Mouse (Mus musculus): ENCODE data around the gene Plscr3. TPM values are rescaled to one million over a fixed set of nuclear protein-coding genes. Genes with fewer than 3 reads are reported as not detected.
A peak's percentile ranks its signal among the peaks of the same experiment; 100 is the strongest.

The Plscr3 gene
- total and polyA plus RNA-seq, 3 experiments = 9.3 to 54.2 (median 26.2) TPM

DNA sequence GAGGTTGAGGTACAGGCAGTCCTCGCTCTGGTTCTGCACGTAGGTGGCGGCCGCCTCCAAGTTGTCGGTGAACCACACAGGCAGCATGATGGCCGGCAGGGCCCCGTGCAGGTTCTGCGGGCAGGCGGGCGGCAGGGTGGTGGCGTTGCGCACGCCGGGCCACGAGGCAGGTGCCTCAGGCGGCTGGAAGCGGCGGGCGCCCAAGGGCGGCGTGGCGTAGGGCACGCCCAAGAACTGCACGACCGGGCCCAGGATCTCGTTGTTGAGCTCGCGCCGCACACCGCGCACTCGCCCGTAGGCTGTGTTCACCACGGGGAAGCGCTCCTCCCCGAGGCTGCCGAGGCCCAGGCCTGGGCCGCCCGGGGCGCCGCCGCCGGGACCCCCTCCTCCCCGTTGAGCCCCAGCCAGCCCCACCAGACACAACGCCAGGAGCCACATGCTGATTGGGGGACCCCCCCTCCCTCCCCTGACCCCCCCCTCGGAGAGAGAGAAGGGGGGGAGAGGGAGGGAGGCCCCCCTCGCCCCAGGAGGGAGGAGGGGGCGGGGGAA lies 12.1 kb upstream of the Plscr3 start:
- ATAC-seq (ENCODE audit: extremely low read depth, insufficient number of reproducible peaks, low FRiP score, poor library complexity, severe bottlenecking) = no peak
- peak overlapping the region; percentile 67 for H3K4me3 ChIP-seq (ENCODE audit: low read depth, low read length)

GRCm38 (mm10) chr11:69835326-69835965 lies 10.7 kb upstream of the Plscr3 start:
- H3K9me3 ChIP-seq (replicated peaks) = no peaks in the 10 kb centered on the region
- DNase-seq (ENCODE audit: low spot score) (no peak), ATAC-seq (ENCODE audit: extremely low read depth, insufficient number of reproducible peaks, low FRiP score, poor library complexity, severe bottlenecking) (no peak)
- TF ChIP-seq GATA1 (IDR thresholded peaks at IDR 0.05; ENCODE audit: borderline replicate concordance, low read length) = no peak
- H3K36me3 ChIP-seq (replicated peaks) = peaks cover 8% of the 10 kb centered on the region
- peaks cover 67% of the 10 kb centered on the region for H3K4me1 ChIP-seq (ENCODE audit: insufficient read depth, low read depth, low read length)
- no peak overlapping the region for H3K4me3 ChIP-seq (ENCODE audit: low read depth, low read length)
- H3K27me3 ChIP-seq (ENCODE audit: insufficient read depth, low read length) = peaks cover 50% of the 10 kb centered on the region

More for the DNA sequence above, 12.1 kb upstream of the Plscr3 start:
- TF ChIP-seq TAL1 (conservative IDR thresholded peaks at IDR 0.05; ENCODE audit: low read depth, low read length) (no peak), GATA1 (IDR thresholded peaks at IDR 0.05; ENCODE audit: borderline replicate concordance, low read length) (no peak), CTCF (IDR thresholded peaks at IDR 0.05; ENCODE audit: low read depth, low read length) (no peak), POLR2AphosphoS5 (IDR thresholded peaks at IDR 0.05; ENCODE audit: insufficient replicate concordance, low read depth, low read length) (no peak), GATA2 (IDR thresholded peaks at IDR 0.05; ENCODE audit: borderline replicate concordance, low read depth, low read length) (no peak)
- peaks cover 57% of the 10 kb centered on the region for H3K4me1 ChIP-seq (ENCODE audit: insufficient read depth, low read depth, low read length)
- peaks cover 4% of the 10 kb centered on the region for H3K36me3 ChIP-seq (replicated peaks)
- no peaks in the 10 kb centered on the region for H3K9me3 ChIP-seq (replicated peaks)
- peaks cover 55% of the 10 kb centered on the region for H3K27me3 ChIP-seq (ENCODE audit: insufficient read depth, low read length)
- no peak for DNase-seq (ENCODE audit: low spot score)

GRCm38 (mm10) chr11:69835966-69836335 lies 10.2 kb upstream of the Plscr3 start:
- no peak for TF ChIP-seq TAL1 (conservative IDR thresholded peaks at IDR 0.05; ENCODE audit: low read depth, low read length)
- Histone ChIP-seq H3K9me3 (replicated peaks) (no peaks in the 10 kb centered on the region), H3K4me1 (ENCODE audit: insufficient read depth, low read depth, low read length) (peaks cover 65% of the 10 kb centered on the region), H3K36me3 (replicated peaks) (peaks cover 9% of the 10 kb centered on the region), H3K27me3 (ENCODE audit: insufficient read depth, low read length) (peaks cover 48% of the 10 kb centered on the region), H3K4me3 (ENCODE audit: low read depth, low read length) (no peak overlapping the region)
- DNase-seq (ENCODE audit: low spot score) (no peak), ATAC-seq (ENCODE audit: extremely low read depth, insufficient number of reproducible peaks, low FRiP score, poor library complexity, severe bottlenecking) (no peak)

GRCm38 (mm10) chr11:69836703-69837576 lies 9.2 kb upstream of the Plscr3 start:
- DNase-seq (ENCODE audit: low spot score) (no peak), ATAC-seq (ENCODE audit: extremely low read depth, insufficient number of reproducible peaks, low FRiP score, poor library complexity, severe bottlenecking) (no peak)
- TF ChIP-seq TAL1 (conservative IDR thresholded peaks at IDR 0.05; ENCODE audit: low read depth, low read length) (no peak), GATA2 (IDR thresholded peaks at IDR 0.05; ENCODE audit: borderline replicate concordance, low read depth, low read length) (no peak), CTCF (IDR thresholded peaks at IDR 0.05; ENCODE audit: low read depth, low read length) (no peak), GATA1 (IDR thresholded peaks at IDR 0.05; ENCODE audit: borderline replicate concordance, low read length) (no peak), POLR2AphosphoS5 (IDR thresholded peaks at IDR 0.05; ENCODE audit: insufficient replicate concordance, low read depth, low read length) (no peak)
- Histone ChIP-seq H3K4me1 (ENCODE audit: insufficient read depth, low read depth, low read length) (peaks cover 60% of the 10 kb centered on the region), H3K4me3 (ENCODE audit: low read depth, low read length) (peak overlapping the region; percentile 81), H3K27me3 (ENCODE audit: insufficient read depth, low read length) (peaks cover 45% of the 10 kb centered on the region), H3K9me3 (replicated peaks) (no peaks in the 10 kb centered on the region), H3K36me3 (replicated peaks) (peaks cover 9% of the 10 kb centered on the region)

DNA sequence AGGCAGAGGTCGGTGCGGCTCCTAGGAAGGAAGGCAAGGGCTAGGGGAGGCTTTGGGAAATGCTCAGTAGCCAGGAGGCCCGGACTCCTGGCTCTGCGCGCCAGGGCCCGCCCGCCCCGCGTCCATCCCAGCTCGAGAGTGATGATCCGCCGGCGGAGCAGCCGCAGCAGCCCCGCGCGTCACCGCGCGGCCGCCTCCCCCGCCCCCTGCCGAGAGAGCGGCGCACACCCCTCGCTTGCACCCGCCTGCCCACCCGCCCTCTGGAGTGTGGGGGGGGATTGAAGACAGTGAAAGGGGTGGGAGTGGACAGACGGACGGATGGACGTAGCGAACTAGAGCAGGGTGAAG lies 8.6 kb upstream of the Plscr3 start, which contains the start of gene Nlgn2:
Nlgn2 (minus strand) TSS at position 181 of the 348 bp plus-strand sequence.
- Histone ChIP-seq H3K4me3 (ENCODE audit: low read depth, low read length) (peak within 1 kb of the TSS; percentile 81), H3K9me3 (replicated peaks) (no peaks in the 10 kb centered on the region), H3K4me1 (ENCODE audit: insufficient read depth, low read depth, low read length) (peaks cover 61% of the 10 kb centered on the region), H3K36me3 (replicated peaks) (peaks cover 9% of the 10 kb centered on the region), H3K27me3 (ENCODE audit: insufficient read depth, low read length) (peaks cover 42% of the 10 kb centered on the region)
- DNase-seq (ENCODE audit: low spot score) (peak; percentile 62), ATAC-seq (ENCODE audit: extremely low read depth, insufficient number of reproducible peaks, low FRiP score, poor library complexity, severe bottlenecking) (no peak)
- no peak for TF ChIP-seq CTCF (IDR thresholded peaks at IDR 0.05; ENCODE audit: low read depth, low read length)
- no peak for TF ChIP-seq GATA2 (IDR thresholded peaks at IDR 0.05; ENCODE audit: borderline replicate concordance, low read depth, low read length)
- TF ChIP-seq TAL1 (conservative IDR thresholded peaks at IDR 0.05; ENCODE audit: low read depth, low read length) = no peak
- no peak for TF ChIP-seq POLR2AphosphoS5 (IDR thresholded peaks at IDR 0.05; ENCODE audit: insufficient replicate concordance, low read depth, low read length)
- no peak for TF ChIP-seq GATA1 (IDR thresholded peaks at IDR 0.05; ENCODE audit: borderline replicate concordance, low read length)

DNA sequence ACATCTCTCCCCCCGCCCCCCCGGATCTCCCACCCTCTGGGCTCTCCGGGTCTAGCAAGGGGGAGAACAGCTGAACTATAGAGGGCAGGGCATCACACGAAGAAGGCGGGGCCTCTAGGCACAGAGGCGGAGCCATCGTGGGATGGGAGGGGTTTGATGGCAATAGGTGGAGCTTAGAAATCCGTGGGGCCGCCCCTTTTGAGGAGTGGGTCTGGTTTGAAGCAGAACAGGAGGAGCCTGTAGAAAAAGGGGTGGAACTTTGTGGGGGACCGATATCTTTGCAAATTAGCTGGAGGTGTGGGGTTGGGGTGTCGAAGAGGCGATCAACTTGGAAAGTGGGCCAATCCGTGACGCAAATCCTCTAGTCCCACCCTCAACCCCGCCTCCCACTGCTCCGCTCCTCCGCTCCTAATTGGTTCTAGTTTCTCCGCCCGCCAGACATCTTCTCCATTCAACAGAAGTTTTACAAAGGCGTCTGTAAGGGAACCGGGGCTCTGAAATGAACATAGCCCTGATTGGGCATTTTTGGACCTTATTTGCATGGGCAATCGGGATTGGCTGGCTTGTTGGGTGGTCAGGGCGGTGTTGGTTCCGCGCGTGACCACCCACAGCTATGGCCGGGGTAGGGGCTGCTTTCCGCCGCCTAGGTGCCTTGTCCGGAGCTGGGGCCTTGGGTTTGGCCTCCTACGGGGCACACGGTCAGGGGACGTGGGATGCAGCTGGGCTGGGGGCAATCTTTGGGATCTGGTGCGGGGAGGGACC lies 8.0 kb upstream of the Plscr3 start, which contains the start of gene Tmem256:
Tmem256 (plus strand) TSS at position 563 of the 762 bp plus-strand sequence.
- Histone ChIP-seq H3K36me3 (replicated peaks) (peaks cover 9% of the 10 kb centered on the region), H3K4me1 (ENCODE audit: insufficient read depth, low read depth, low read length) (peaks cover 64% of the 10 kb centered on the region)
- peak; percentile 93 for ATAC-seq (ENCODE audit: extremely low read depth, insufficient number of reproducible peaks, low FRiP score, poor library complexity, severe bottlenecking)

More for the DNA sequence above, 8.0 kb upstream of the Plscr3 start, which contains the start of gene Tmem256:
- no peaks in the 10 kb centered on the region for H3K9me3 ChIP-seq (replicated peaks)
- H3K27me3 ChIP-seq (ENCODE audit: insufficient read depth, low read length) = peaks cover 37% of the 10 kb centered on the region
- TF ChIP-seq TAL1 (conservative IDR thresholded peaks at IDR 0.05; ENCODE audit: low read depth, low read length) (no peak), GATA1 (IDR thresholded peaks at IDR 0.05; ENCODE audit: borderline replicate concordance, low read length) (no peak), GATA2 (IDR thresholded peaks at IDR 0.05; ENCODE audit: borderline replicate concordance, low read depth, low read length) (no peak), POLR2AphosphoS5 (IDR thresholded peaks at IDR 0.05; ENCODE audit: insufficient replicate concordance, low read depth, low read length) (no peak), CTCF (IDR thresholded peaks at IDR 0.05; ENCODE audit: low read depth, low read length) (no peak)
- peak; percentile 97 for DNase-seq (ENCODE audit: low spot score)
- peak within 1 kb of the TSS; percentile 81 for H3K4me3 ChIP-seq (ENCODE audit: low read depth, low read length)
